Mouse (Mus musculus): Measurements from ENCODE around the gene Cxcr4. TPM values are rescaled to one million over a fixed set of nuclear protein-coding genes. Genes with fewer than 3 reads are reported as not detected.

Gene Cxcr4
- polyA plus RNA-seq, 1 experiment from 2014 or later, result 9.9 TPM

- DNase-seq (ENCODE audit: low spot score) (no peak), ATAC-seq (replicated peaks; ENCODE audit: low FRiP score, low read depth) (no peak)
- no peaks in the 10 kb centered on the region for H3K9me3 ChIP-seq (replicated peaks; ENCODE audit: low read length)
- no peak overlapping the region for H3K9ac ChIP-seq (ENCODE audit: low read depth, low read length)
- no peak overlapping the region for H3K4me3 ChIP-seq (replicated peaks; ENCODE audit: low read depth, low read length)
- no peaks in the 10 kb centered on the region for H3K36me3 ChIP-seq (ENCODE audit: insufficient read depth, low read length)
- TF ChIP-seq CTCF (IDR thresholded peaks at IDR 0.05; ENCODE audit: low read depth), result no peak
- H3K27ac ChIP-seq, result no peak overlapping the region
- H3K4me1 ChIP-seq (replicated peaks; ENCODE audit: insufficient read depth, low read length), result no peaks in the 10 kb centered on the region
- H3K27me3 ChIP-seq (ENCODE audit: insufficient read depth, low read length), result no peaks in the 10 kb centered on the region
- H3K4me2 ChIP-seq (ENCODE audit: low read length), result no peak overlapping the region
- 71% methylated on average over 2 of the region's 2 CpGs for WGBS
These were observed 13.6 kb downstream of the Cxcr4 start for GRCm38 (mm10) chr1:128578454-128578853.

- 80% methylated on average over 4 of the region's 4 CpGs for WGBS
- Histone ChIP-seq H3K4me1 (replicated peaks; ENCODE audit: insufficient read depth, low read length) (no peaks in the 10 kb centered on the region), H3K27me3 (ENCODE audit: insufficient read depth, low read length) (no peaks in the 10 kb centered on the region), H3K36me3 (ENCODE audit: insufficient read depth, low read length) (no peaks in the 10 kb centered on the region), H3K9ac (ENCODE audit: low read depth, low read length) (no peak overlapping the region), H3K27ac (no peak overlapping the region), H3K4me3 (replicated peaks; ENCODE audit: low read depth, low read length) (no peak overlapping the region), H3K4me2 (ENCODE audit: low read length) (no peak overlapping the region), H3K9me3 (replicated peaks; ENCODE audit: low read length) (no peaks in the 10 kb centered on the region)
- no peak for DNase-seq (ENCODE audit: low spot score)
- TF ChIP-seq CTCF (IDR thresholded peaks at IDR 0.05; ENCODE audit: low read depth), result no peak
- no peak for ATAC-seq (replicated peaks; ENCODE audit: low FRiP score, low read depth)
These were observed 17.0 kb downstream of the Cxcr4 start for GRCm38 (mm10) chr1:128575096-128575495.

GRCm38 (mm10) chr1:128571033-128571432 lies 21.1 kb downstream of the Cxcr4 start:
- Histone ChIP-seq H3K9ac (ENCODE audit: low read depth, low read length) (no peak overlapping the region), H3K4me2 (ENCODE audit: low read length) (no peak overlapping the region), H3K27ac (no peak overlapping the region), H3K9me3 (replicated peaks; ENCODE audit: low read length) (no peaks in the 10 kb centered on the region), H3K4me3 (replicated peaks; ENCODE audit: low read depth, low read length) (no peak overlapping the region), H3K4me1 (replicated peaks; ENCODE audit: insufficient read depth, low read length) (no peaks in the 10 kb centered on the region), H3K27me3 (ENCODE audit: insufficient read depth, low read length) (no peaks in the 10 kb centered on the region), H3K36me3 (ENCODE audit: insufficient read depth, low read length) (no peaks in the 10 kb centered on the region)
- 48% methylated on average over 3 of the region's 3 CpGs for WGBS
- TF ChIP-seq CTCF (IDR thresholded peaks at IDR 0.05; ENCODE audit: low read depth), result no peak
- no peak for DNase-seq (ENCODE audit: low spot score)
- ATAC-seq (replicated peaks; ENCODE audit: low FRiP score, low read depth), result no peak

GRCm38 (mm10) chr1:128569992-128570648 lies 22.0 kb downstream of the Cxcr4 start:
- H3K4me3 ChIP-seq (replicated peaks; ENCODE audit: low read depth, low read length), result no peak overlapping the region
- ATAC-seq (replicated peaks; ENCODE audit: low FRiP score, low read depth) (no peak), DNase-seq (ENCODE audit: low spot score) (no peak)
- no peaks in the 10 kb centered on the region for H3K27me3 ChIP-seq (ENCODE audit: insufficient read depth, low read length)
- H3K27ac ChIP-seq, result no peak overlapping the region
- 81% methylated on average over 17 of the region's 17 CpGs for WGBS
- no peaks in the 10 kb centered on the region for H3K9me3 ChIP-seq (replicated peaks; ENCODE audit: low read length)
- no peak overlapping the region for H3K9ac ChIP-seq (ENCODE audit: low read depth, low read length)
- no peaks in the 10 kb centered on the region for H3K36me3 ChIP-seq (ENCODE audit: insufficient read depth, low read length)
- TF ChIP-seq CTCF (IDR thresholded peaks at IDR 0.05; ENCODE audit: low read depth), result no peak
- no peaks in the 10 kb centered on the region for H3K4me1 ChIP-seq (replicated peaks; ENCODE audit: insufficient read depth, low read length)
- no peak overlapping the region for H3K4me2 ChIP-seq (ENCODE audit: low read length)

GRCm38 (mm10) chr1:128567224-128568197 lies 24.6 kb downstream of the Cxcr4 start:
- Histone ChIP-seq H3K9me3 (replicated peaks; ENCODE audit: low read length) (no peaks in the 10 kb centered on the region), H3K4me3 (replicated peaks; ENCODE audit: low read depth, low read length) (no peak overlapping the region), H3K27ac (no peak overlapping the region), H3K9ac (ENCODE audit: low read depth, low read length) (no peak overlapping the region), H3K4me1 (replicated peaks; ENCODE audit: insufficient read depth, low read length) (no peaks in the 10 kb centered on the region), H3K4me2 (ENCODE audit: low read length) (no peak overlapping the region), H3K27me3 (ENCODE audit: insufficient read depth, low read length) (no peaks in the 10 kb centered on the region), H3K36me3 (ENCODE audit: insufficient read depth, low read length) (no peaks in the 10 kb centered on the region)
- 89% methylated on average over 12 of the region's 12 CpGs for WGBS
- DNase-seq (ENCODE audit: low spot score), result no peak
- ATAC-seq (replicated peaks; ENCODE audit: low FRiP score, low read depth), result no peak
- TF ChIP-seq CTCF (IDR thresholded peaks at IDR 0.05; ENCODE audit: low read depth), result no peak

GRCm38 (mm10) chr1:128563905-128564304 lies 28.2 kb downstream of the Cxcr4 start:
- Histone ChIP-seq H3K36me3 (ENCODE audit: insufficient read depth, low read length) (no peaks in the 10 kb centered on the region), H3K9me3 (replicated peaks; ENCODE audit: low read length) (no peaks in the 10 kb centered on the region), H3K4me2 (ENCODE audit: low read length) (no peak overlapping the region), H3K27me3 (ENCODE audit: insufficient read depth, low read length) (no peaks in the 10 kb centered on the region), H3K4me1 (replicated peaks; ENCODE audit: insufficient read depth, low read length) (no peaks in the 10 kb centered on the region), H3K27ac (no peak overlapping the region), H3K4me3 (replicated peaks; ENCODE audit: low read depth, low read length) (no peak overlapping the region), H3K9ac (ENCODE audit: low read depth, low read length) (no peak overlapping the region)
- no peak for ATAC-seq (replicated peaks; ENCODE audit: low FRiP score, low read depth)
- 67% methylated on average over 3 of the region's 3 CpGs for WGBS
- no peak for DNase-seq (ENCODE audit: low spot score)
- no peak for TF ChIP-seq CTCF (IDR thresholded peaks at IDR 0.05; ENCODE audit: low read depth)
